Mouse (Mus musculus) right cerebral cortex, postnatal 25 days (tissue): Measurements from ENCODE around the gene 2310061N02Rik.
"Not testable (repeated sequence)": the region's sequence is repeated elsewhere in the genome, so short reads cannot be mapped to it uniquely, and the experiment has no call there.

Source experiments
- DNase-seq: peaks from one replicate; pipeline ENCODE4 v3.0.0; 2022

Gene 2310061N02Rik

GRCm38 (mm10) chr16:88707496-88708012 is at the start of gene 2310061N02Rik:
TSS of gene 2310061N02Rik (minus strand) at chr16:88707962.
- no peak for DNase-seq

DNA sequence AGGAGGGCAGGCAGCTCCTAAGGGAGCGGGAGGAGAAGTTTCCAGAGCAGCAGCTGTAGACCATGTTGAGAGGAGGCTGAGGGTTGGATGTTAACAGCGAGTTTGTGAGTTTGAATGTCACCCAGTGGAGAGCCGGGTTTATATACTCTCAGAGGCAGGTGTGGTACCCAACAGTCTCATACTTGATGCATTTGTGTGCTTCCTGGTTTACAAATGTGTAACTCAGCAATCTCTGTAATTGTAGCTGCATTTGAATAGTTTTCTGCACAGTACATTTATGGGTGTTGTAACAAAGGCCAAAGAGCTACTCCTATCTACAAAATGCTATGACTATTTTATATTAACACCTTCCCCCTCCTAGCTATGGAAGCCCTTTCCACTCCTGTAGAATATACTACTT is 43.8 kb upstream of the 2310061N02Rik start, which contains the start of gene Krtap13:
Gene Krtap13 (minus strand): TSS at position 101 of the 400 bp plus-strand sequence.
- not testable (repeated sequence) for DNase-seq

- no peak for DNase-seq
Observed at GRCm38 (mm10) chr16:88747943-88748342, 40.2 kb upstream of the 2310061N02Rik start.

- no peak for DNase-seq
Observed at GRCm38 (mm10) chr16:88744750-88745340, 37.1 kb upstream of the 2310061N02Rik start.

GRCm38 (mm10) chr16:88735391-88735790 is 27.6 kb upstream of the 2310061N02Rik start:
- DNase-seq: no peak

DNA sequence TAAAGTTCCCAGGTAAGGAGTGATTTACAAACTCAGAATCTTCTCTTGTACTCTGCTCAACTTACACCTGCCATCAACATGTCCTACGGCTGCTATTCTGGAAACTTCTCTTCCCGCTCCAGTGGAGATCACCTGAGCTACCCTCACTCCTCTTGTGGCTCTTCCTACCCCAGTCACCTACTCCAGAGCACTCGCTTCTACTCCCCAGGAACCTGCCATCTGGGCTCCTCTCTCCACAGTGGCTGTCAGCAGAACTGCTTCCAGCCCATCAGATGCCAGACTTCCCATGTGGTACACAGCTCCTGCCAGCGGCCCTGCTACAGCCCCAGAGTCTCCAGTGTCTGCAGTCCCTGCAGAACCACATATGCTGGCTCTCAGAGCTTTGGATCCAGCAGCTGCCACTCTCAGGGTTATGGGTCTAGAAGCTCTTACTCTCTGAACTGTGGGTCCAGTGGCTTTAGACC is 21.1 kb upstream of the 2310061N02Rik start, which contains the start of gene Krtap13-1:
Gene Krtap13-1 (plus strand): TSS at position 51 of the 464 bp plus-strand sequence.
- DNase-seq: no peak

DNA sequence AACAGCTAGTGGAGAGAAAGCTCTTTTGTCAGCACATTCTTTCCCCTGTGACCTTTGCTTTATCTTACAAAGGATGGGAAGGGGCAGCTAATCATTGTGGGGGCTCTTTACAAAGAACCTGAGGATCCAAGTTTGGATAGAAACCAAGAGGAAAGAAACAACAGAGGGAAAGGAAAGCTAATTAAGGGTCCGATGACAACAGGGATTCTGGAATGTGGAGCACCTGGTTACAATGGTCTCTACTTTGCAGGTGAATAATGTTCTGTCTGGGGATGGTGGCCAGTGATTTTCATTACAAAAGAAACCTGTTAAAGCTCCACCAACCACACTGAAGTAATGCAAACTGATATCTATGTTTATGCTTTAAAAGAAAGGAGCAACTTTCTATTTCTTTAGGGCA is 12.3 kb upstream of the 2310061N02Rik start:
- DNase-seq: no peak

- no peak for DNase-seq
Observed at GRCm38 (mm10) chr16:88716549-88716948, 8.8 kb upstream of the 2310061N02Rik start.

- no peak for DNase-seq
Observed at GRCm38 (mm10) chr16:88711245-88711644, 3.5 kb upstream of the 2310061N02Rik start.

DNA sequence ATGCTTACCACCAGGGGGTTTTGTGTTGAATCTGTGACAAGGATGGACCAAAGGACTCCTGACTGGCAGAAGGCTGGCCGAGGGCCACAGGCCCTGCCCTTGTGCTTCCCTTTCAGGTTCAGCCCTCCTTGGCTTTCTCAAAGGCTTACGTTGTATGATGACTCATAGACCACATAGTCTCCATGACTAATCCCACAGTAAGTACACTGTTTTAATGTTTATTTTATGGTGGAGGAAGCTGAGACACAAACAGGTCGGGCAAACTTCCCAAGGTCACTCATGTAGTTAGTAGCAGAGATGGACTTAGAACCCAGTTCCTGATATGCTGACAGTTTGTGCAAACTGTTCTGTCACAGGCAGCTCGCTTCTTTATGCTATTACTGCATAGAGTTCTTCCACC is 3.0 kb upstream of the 2310061N02Rik start:
- DNase-seq: no peak

GRCm38 (mm10) chr16:88701072-88701864 is 6.5 kb downstream of the 2310061N02Rik start:
- DNase-seq: no peak

DNA sequence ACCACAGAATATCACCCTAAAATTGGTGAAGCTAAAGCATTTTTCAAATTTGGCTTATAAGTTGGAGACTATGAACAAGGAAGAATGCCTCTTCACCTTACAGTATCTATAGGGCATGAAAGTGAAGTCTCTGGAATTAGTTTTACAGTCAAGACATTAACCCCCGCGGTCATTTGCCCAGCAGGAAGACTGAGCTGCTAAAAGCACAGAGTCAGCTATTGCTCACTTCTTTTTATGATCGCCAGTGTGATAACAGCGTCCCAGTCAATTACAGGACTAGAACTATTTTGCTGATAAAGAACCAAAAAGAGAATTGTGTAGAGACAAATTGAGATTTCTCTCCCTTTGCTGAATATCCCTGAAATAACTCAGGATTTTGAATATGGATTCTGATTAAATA is 11.5 kb downstream of the 2310061N02Rik start:
- DNase-seq: no peak

GRCm38 (mm10) chr16:88681282-88681681 is 26.5 kb downstream of the 2310061N02Rik start:
- DNase-seq: no peak

DNA sequence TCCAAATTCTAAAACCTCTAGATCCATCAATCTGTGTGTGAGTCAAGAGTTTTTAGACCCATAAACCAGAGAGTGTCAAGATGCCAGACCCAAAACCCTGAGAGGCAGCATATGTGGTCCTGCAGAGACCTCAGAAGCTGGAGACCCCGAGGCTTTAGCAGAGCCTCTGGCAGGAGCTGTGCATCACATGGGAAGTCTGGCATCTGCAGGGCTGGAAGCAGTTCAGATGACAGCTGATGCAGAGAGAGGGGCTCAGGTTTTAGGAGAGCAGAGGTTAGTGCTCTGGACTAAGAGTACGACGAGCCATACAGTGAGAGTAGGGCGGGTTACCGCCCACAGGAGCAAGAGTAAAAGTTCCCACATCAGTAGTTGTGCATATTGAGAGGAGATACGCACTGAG is 28.7 kb downstream of the 2310061N02Rik start:
- DNase-seq: no peak

- DNase-seq: no peak
Observed at GRCm38 (mm10) chr16:88671571-88671970, 36.2 kb downstream of the 2310061N02Rik start, which contains the start of gene Krtap27-1. TSS of gene Krtap27-1 (minus strand) at chr16:88671671.

DNA sequence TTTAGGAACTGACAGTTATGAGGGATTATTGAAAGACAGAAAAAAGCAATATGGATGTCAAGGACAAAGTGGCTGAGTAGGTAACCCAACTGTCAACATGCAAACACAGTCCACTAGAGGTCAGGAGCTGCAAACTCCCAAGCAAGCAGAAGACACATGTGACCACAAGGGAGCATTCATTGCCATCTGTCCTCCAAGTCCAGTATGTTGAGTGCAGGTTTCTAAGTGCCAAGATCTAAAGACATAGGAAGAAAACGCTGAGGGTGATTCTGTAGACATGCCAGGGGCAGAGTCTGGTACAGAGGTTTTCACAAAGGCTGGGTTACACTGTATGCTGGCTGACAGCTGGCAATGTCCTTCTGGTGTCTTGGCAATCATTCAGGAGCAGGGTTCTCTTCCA is 50.3 kb downstream of the 2310061N02Rik start:
- no peak for DNase-seq
